Mouse (Mus musculus) testis, postnatal 14 days (tissue): Measurements from ENCODE around the gene Kcnj14.
A peak's percentile ranks its signal among the peaks of the same experiment; 100 is the strongest.

Experiments
- DNase-seq: peaks from one replicate; pipeline ENCODE4 v3.0.0; 2021; ENCODE audit warnings: low spot score

Kcnj14 gene

DNA sequence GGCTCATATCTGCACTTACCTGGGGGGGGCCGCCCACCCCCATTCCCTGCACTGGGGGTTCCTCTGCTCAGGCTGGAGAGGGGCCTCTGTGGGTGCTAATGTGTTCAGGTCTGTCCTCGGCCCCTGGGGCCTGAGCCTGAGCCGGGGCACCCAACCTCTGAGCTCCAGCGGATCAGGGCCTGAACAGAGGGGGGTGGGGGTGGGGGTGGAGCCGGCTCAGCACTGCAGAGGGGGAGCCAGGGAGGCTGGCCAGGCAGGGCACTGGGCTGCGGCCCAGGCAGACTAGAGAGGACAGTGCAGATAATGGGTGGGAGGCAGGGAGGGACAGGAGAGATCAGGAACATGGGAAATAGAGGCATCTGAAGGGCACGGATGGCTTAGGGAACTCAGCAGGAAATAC is at the start of gene Kcnj14:
TSS of gene Kcnj14 (minus strand) at position 185 of the 400 bp plus-strand sequence.
- no peak for DNase-seq

DNA sequence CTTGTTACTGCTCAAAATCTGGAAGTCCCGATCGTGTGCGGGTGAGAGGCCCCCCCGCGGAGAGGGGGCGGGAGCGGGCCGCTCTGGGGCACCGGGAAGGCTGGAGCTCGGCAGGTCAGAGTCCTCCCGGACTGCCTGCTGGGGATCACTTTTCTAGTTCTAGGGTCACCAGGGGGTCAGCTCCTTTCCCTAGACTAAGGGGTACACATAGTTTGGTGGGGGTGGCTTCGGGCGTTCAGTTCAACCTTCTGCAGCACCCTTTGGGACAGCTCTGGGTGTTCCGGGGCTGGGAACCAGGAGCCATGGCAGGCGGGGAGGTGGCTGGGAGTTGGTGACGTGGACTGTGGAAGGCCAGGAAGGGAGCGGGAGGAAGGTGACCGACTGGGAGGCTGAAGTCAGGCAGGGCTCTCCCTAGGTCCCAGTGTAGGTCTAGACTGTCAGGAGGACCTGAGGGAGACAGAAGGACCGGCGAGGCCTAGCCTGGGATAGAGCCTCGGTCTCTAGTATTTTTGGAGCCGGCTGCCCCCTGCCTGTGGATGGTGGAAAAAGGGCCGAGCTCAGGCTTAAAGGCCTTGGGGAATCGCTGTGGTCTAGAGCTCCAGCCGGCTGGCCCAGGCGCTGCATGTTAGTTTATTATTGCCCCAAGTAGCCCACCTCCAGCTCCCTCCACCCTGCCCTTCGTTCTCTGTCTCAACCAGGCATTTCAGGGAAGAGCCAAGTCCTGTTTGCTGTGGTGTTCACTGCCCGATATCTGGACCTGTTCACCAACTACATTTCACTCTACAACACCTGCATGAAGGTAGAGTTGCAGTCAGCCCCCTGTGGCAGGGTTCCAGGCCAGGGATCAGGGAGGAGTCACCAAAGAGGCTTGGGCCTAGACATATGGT is 48.7 kb upstream of the Kcnj14 start:
- DNase-seq: peak; percentile 57

DNA sequence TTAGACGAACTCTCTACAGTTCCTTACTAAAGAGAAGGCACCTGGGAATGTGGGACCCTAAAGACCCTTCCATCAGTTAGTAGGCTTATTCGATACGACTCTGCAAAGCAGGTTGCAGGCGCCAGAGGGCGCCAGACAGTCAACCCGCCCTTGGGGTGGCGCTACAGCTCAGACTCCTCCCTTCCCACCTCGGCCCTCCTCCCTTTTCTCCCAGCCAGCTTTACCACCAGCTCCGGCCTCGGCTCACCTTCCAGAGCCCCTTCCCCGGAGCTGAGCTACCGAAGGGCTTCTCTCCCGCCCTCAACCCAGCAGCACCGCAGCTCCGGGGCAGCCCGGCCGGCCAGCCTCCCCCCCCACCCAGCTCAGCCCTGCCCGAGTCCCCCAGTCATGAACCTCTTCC is 48.0 kb upstream of the Kcnj14 start, which contains the start of gene Kdelr1:
TSS of gene Kdelr1 (plus strand) at position 149 of the 400 bp plus-strand sequence.
- DNase-seq: peak; percentile 88

DNA sequence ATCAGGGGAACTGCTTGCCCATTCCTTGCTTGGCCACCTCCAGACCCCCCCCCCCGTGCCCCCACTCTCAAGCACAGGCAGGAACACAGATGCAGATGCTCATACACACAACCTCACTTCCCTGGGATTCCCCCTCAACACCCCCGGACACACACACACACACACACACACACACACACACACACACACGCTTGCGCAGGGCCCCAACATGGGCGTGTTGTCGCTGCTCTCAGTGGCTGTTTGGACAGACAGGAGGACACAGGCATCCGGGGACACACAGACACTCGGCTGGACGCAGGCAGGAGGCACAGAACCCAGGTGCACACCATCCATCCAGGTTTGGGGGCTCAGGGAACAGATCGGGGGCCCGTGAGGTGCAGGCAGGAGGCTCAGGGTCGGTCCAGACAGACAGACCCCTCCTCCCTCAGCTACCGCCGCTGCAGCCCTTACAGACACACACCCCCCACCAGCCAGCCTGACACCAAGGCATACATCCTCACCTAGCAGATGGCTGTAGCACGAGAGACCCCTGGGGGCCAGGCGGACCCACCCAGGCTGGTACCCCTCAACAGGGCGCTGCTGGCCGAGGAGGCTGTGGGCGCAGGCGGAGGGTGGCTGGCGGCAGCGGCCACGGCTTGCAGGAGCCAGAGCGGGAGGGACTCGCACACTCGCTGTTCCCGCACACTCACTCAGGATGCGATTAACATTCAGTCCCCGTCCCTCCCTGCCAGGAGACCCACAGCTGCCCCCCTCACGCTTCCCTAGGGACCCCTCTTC is 45.9 kb upstream of the Kcnj14 start:
- DNase-seq: no peak

DNA sequence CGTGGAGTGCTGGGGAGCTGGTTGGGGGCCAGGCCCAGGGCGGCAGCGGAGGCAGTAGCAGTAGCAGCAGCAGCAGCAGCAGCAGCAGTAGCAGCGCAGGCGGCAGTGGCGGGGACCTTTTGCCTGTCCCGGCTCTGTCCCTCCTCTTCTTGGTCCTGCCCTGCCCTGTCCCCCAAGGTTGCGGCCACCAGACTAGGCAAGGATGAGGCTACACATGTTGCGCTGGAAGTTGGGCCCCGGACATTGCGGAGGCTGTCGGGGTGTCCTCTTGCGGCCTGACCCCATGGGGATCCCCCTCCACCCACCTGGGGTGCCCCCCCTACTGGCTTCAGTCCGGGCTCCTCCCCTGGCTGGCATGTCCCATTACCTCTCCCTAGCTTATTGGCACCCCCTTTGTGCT is 45.2 kb upstream of the Kcnj14 start:
- DNase-seq: no peak

DNA sequence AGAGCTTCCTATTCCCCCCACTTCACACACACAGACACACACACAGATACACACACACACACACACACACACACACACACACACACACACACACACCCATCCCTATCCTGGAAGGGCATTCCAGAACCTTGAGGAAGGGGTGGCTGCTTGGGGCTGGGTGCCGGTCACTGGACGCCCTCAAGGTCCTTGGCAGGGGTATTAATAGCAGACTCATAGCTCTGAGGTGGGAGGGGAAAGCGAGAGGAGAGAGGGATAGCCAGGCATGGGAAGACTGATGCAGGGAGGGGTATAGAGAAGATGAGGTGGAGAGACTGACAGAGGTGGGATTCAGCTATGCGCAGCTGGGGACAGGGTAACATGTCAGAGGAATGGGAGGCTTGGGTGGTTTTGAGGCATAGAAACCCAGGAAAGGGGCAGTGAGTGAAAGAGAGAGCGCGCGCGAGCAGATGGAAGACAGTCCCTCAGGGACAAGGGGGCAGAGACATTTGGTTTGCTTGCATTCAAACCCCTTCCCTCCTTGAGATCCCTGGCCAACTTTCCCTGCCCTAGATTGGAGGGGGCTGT is 44.6 kb upstream of the Kcnj14 start:
- DNase-seq: no peak

DNA sequence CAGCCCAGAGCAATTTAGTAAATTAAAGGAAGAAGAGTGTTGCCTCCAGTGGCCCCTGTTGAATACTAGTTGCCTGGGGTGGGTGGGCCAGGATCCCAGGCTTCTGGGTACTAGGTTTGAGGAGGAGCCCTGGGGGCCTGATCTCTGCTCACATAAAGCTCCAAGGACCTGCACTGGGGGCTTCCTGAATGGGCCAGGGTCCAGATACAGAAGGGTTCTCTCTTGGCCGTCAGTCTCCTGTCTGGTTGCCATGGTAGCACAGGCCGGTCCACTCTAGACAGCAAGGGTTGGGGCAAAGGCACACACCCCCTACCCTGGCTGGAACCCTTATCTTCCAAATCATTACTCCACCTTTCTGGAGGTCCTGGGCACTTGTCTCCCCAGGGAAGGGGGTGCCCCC is 43.3 kb upstream of the Kcnj14 start:
- no peak for DNase-seq

DNA sequence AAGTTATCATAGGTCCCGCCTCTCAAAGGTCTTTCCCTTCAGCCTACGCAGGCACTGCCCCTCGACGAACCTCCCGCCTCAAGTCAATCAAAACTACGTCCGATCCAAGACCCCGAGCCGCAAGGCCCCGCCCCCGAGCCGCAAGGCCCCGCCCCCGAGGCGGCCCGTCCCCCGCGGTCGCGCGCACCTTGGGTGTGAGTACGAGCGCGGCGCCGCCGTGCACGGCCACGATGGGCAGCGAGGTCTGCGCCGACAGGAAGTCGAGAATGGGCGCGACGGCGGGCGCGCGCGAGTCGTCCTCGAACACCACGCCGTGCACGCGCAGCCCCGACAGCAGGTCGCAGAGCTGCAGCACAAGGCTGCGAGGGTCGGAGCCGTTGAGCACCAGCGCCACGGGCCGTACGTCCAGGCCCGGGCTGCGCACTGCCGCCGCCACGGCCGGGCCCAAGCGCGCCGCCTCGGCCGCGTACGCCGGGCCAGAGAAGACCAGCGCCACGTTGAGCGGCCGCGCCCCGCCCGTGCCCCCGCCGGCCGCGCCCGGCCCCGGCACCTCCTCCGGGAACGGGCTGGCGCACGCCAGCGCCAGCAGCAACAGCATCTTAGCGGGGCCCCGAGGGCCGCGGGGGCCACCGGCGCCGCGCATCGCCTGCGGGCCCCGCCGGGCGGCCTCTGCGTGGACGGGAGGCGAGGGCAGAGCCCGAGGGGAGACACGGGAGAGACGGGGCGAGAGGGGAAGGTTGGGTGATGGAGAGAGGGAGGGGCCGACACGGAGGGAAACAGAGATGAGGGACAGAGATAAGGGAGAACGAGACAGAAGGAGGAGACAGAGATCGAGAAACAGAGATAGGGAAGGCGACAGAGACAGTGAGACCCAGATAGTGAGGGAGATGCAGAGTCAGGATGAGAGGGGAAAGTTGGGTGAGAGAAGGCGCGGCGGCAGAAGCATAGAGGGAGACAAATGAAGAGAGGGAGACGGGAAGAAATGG is 41.6 kb upstream of the Kcnj14 start:
- peak; percentile 95 for DNase-seq

DNA sequence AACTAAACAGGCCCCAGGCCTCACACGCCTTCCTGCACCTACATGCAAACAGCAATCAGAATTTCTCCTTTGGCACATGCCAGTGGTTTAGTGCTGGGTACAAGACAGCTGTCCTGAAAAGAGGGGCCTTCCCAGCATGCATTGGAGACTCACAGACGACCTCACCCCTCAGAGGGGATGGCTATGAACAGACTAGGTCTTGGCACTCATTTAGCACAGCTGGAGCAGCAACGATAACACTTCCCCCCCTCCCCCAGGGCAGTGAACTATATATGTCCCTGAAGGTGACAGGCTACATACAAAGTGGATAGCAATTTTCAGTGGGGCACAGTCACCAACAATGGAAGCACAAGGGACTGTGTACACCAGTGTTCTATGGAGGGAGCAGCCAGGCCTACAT is 39.9 kb upstream of the Kcnj14 start:
- DNase-seq: no peak

DNA sequence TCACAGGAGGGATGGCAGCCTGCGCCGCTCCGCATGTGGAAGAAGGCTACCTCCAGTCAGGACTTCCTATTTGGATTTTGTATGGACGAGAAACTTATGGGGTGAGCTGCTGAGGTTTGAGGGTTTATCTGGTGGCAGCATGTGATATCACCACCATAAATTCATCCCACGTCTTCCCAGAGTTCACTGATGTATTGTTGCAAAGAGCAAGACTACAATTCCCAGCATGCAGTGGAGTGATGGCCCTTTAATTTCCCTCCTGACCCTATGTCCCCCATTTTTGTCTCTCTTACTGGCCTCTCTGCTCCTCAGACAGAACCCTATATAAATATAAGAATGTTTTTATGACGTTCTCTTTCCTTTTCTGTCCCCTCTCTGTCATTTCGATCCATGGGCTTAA is 38.2 kb upstream of the Kcnj14 start:
- no peak for DNase-seq

DNA sequence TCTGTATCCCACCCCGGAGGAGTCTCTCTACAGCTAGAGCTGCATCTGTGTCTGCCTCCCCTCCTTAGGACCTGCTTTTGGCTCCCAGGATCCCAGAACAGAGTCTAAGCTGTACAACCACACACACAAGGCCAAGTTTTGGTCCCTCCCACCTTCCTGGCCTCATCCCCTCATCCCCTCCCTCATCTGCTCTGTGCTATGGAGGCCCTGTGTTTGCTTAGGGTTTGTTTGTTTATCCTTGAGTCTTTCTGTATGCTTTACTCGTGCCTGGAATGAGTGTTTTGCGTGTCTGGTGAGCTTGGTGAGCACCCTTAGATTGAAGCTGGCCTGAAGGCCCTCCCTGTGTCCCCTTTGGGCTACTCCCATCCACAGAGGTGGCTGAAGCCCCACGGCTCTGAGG is 34.4 kb upstream of the Kcnj14 start:
- no peak for DNase-seq

DNA sequence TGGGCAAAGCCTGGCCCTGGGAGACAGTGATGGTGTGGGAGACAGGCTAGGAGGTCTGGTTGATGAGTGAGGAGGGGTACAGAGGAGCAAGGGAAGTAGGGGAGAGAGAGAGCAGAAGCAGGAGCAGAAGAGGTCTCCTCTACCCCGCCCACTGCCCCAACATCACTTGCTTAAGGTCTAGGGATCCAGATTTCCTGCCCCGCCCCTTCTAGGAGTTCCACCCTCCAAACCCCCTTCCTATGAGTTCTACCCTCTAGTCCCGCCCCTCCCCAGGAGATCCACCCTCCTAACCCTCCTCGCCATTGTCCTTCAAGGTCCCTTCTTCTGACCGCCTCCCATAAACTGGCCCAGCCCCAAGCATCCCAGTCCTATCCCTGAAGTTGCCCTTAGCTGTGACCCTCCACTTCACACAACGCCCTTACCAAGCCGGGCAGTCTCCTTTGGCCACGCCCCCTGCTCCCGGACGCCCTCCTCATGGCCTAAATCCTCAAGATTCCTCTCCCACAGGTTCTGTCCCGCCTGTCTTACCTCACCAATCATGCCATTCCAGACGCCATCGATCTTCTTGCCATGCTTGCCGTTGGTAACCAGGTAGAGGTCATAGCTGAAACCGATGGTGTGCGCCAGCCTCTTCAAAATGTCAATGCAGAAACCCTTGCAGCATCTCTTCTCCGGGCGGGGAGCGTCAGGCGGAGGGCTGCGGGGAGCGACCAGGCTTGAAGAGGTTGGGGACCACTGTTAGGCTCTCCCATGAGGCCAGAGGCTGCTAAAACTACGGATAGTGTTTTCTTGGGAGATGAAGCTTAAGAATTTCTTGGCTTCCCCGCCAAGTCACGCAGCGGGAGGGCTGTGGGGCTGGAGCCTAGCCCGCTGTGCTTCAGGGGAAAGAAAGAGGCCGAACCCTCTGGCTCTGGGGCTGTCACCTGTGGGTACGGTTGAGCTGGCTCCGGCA is 32.6 kb upstream of the Kcnj14 start:
- peak; percentile 59 for DNase-seq

DNA sequence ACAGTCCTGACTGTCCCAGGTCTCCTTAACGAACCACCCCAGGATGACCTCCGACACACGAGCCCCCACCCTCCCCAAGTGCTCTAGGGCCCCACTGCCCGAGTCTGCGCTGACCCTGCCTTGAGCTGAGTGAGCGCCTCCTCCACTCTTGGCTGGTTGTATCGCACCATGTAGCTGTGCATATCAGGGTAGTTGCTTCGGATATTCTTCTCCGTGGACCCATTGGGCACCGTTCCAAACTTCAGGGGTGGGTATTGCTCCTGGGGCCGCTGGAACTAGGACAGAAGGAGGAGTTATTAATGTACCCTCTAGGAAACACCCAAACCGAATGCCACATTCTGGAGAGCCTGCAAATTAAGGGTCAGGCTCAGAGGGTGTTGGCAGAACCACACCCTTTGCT is 28.5 kb upstream of the Kcnj14 start:
- no peak for DNase-seq

DNA sequence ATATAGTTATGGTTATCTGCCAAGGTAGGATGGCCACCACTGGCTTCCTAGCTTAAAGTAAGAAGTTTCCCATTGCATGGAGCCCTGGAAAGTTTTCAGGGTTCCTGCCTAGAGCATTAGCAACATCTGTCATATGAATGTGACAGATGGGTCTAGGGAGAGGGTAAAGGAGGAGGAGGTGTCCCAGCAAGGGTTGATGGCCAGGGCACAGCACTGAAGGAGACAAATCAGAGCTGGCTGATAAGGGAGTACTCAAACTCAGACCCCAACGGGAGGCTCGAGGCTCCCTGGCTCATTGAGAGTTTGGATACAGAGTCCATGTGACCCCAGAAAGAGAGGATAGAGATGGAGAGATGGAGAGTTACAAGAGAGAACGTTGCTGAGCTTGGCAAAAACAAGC is 26.1 kb upstream of the Kcnj14 start:
- DNase-seq: no peak

DNA sequence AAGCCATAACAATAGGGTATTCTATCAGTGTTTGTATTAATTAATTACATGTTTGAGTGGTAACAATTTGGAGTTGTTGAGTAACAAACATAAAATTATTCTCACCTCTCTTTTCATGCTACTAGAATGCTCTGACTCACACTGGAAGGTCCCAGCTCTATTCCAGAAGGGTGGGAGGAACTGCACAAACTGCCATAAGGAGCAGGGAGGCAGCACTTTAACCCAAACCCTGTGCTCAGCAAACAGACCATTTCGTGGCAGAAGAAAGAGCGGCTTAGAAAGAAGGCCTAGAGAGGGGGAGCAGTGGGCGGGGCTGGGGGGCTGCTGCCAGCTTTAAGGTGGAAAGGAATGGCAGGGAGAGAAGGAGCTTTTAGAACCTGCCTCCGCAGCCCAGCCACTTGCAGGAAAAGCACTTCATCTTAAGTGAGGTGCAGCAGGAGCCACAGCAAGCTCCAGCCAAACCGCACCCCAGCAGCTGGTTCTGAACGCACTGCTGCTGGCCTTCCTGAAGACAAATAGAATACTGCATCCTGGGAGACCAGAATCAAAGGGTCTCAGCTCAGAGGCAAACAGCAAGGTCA is 24.0 kb upstream of the Kcnj14 start:
- DNase-seq: no peak

DNA sequence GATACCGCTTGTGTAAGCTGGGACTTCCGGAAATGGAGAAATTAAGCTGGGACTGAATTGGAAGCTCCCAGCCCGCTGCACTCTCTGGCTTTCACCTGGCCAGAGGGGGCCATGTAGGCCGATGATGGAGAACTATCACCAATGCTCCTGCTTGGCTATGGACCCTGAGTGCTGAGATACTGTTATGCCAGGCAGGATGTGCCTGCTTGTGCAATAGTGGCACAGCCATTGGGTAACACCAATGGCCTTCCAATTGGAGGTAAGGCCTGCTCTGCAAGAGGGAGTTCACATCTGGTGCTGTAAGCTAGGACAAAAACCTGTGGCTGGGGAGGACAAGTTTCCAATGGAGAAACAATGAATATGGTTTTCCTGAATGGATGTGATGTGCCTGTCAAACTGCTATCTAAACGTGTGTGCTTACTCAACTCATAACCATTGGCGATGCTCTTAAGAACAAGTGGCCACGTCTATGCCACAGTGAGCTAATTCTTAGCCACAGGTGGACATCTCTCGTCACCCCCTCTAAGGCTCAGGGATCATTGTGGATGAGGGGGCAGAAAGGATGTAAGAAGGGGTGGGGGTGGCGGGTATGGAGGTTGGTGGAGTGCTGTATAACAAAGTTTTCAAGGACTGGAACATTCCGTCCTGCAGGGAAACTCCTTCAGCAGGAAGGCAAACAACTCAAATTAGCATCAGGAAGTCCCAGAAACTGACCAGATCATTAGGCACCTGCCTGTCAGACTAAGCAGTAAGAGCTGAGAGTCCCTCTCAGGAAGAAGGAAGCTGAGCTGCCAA is 18.6 kb upstream of the Kcnj14 start:
- DNase-seq: no peak

DNA sequence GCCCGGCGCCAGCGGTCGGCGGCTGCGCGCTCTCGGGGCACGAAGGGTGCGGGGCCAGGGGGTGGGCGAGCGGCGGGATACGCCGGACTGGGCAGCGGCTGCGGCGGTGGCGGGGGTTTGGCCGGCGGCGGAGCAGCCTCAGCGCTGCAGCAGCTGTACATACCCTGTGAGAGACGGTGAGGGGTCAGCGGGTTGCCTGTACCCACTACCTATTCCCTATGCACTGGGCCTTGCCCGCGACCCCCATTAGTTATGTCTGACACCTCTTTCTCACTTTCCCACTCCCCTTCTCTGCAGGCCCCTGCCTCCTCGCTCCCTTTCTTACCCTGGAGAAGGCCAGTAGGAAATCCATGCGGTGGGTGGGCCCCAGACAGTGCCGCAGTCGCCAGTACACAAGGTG is 9.3 kb upstream of the Kcnj14 start:
- DNase-seq: no peak

DNA sequence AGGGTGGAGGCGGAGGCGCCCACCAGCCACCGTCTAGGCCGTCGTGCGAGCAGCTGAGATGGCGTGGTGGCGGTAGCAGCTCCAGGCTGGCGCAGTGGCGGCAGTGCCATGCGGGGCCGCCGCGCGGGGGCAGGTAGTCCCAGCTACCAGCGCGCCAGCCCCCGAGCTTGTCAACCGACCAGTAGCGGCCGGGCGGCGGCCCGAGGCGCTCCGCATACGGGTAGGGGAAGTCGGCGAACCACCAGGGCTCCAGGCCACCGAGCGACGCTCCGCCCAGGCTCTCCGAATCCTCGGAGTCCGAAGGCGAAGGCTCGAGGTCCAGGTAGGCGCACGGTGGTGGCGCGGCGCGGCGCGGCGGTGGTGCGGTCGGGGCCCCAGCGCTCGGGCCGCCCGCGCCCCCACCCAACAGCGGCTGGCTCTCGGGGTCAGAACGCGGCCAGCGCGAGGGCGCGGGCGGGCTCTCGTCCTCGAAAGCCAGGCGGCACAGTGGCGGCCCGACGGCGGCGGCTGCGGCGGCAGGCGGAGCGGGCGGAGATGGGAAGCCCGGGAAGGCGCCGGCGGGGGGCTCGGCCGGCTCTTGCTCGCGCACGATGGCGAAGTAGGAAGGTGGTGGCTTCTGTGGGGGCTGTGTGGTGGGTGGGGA is 8.7 kb upstream of the Kcnj14 start:
- no peak for DNase-seq

DNA sequence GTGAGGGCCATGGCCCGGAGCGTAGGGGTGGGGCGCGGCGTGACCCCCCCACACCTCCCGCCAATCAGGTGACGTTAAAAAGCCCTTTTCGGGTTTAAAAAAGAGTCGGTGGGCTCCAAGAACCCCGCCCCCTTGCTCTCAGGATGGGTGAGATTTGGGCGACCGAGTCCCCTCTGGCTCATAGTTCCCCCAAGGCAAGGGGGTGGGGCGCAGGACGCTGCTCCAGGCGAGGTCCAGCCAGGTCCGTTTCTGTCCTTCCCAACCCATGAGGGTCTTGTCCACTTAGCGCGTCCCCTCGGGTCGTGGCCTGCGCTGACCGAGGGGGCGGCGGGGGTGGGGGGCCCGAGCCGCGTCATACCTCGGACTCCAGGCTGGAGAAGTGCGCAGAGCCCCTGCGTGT is 7.8 kb upstream of the Kcnj14 start:
- no peak for DNase-seq
